Mouse (Mus musculus) midbrain, embryonic 10.5 days (tissue): ENCODE results near the gene S1pr2. TPM values are rescaled to one million over a fixed set of nuclear protein-coding genes. Genes with fewer than 3 reads are reported as not detected.

Source experiments
- DNase-seq: peaks from one replicate; pipeline ENCODE4 v3.0.0-alpha.2; 2017; ENCODE audit warnings: low spot score
- H3K27ac ChIP-seq: fragments of 300-500 bp; sonication (generic); replicated peaks from 2 replicates; pipeline ENCODE4 v1.5.1; 2016; ENCODE audit warnings: mild to moderate bottlenecking
- H3K27me3 ChIP-seq: fragments of 300-500 bp; sonication (generic); 2 replicates; pipeline ENCODE4 v1.6.1; 2016; ENCODE audit warnings: low read depth, mild to moderate bottlenecking; ENCODE audit not compliant: poor library complexity, severe bottlenecking
- H3K36me3 ChIP-seq: fragments of 300-500 bp; sonication (generic); 2 replicates; pipeline ENCODE4 v1.6.1; 2016; ENCODE audit warnings: mild to moderate bottlenecking, moderate library complexity
- H3K4me1 ChIP-seq: fragments of 300-500 bp; sonication (generic); 2 replicates; pipeline ENCODE4 v1.6.1; 2016
- H3K4me3 ChIP-seq: fragments of 300-500 bp; sonication (generic); 2 replicates; pipeline ENCODE4 v1.5.1; 2016; ENCODE audit warnings: mild to moderate bottlenecking, moderate library complexity
- H3K9me3 ChIP-seq: fragments of 300-500 bp; sonication (generic); replicated peaks from 2 replicates; pipeline ENCODE4 v1.6.1; 2016; ENCODE audit warnings: mild to moderate bottlenecking
- WGBS: fragments of 180-500 bp; shearing (Covaris S2); methylation state at CpG from one replicate; pipeline ENCODE4 v1.1.7; 2016; 5-methylcytosine and 5-hydroxymethylcytosine counted together
- polyA plus RNA-seq: library from polyadenylated mRNA; unstranded; fragments of >200 nt; fragmentation: Nextera tagmentation; extraction: Ambion mirVana; gene quantifications from 2 replicates; pipeline ENCODE4 v1.2.1, GENCODE M21; 2016

The S1pr2 gene
- polyA plus RNA-seq, 1 experiment from 2014 or later, result 22.1 TPM

DNA sequence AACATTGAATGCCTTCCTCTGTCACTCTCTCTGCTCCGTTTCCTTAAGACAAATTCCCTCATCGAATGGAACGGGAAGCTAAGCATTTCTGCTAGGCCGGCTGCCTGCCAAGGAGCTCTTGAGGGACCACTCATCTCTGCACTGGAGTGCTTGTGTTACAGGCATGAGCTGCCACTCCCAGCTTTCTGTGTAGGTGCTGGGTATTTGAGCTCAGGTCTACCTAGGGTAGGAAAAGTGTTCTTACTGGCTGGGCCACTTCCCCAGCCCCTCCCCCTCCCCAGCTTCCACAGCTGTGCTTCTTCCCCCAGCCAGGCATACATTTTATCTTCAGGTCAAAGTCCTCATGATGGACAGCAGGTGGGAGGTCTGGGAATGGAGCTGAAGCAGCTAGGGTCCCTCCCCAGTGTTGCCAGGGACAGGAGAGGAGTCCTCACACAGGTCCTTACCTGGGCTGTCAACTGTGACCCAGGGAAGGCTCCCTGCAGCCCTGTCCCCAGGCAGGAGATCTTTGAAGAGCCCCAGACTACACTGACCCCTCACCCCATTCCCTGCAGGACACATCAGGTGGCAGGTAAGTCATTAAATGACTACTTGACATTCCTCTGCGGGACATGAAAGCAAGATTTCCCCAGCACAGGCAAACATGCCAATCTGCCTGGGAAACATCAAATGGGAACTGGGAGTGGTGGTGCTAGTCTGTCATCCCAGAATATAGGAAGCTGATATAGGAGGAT is 16.8 kb upstream of the S1pr2 start:
- Histone ChIP-seq H3K27me3 (peaks cover 7% of the 10 kb centered on the region; the same call in 1 of the 2 replicates), H3K27ac (no peak overlapping the region), H3K4me3 (no peak overlapping the region), H3K4me1 (peaks cover 7% of the 10 kb centered on the region), H3K9me3 (no peaks in the 10 kb centered on the region), H3K36me3 (no peaks in the 10 kb centered on the region)
- 61% methylated on average over 5 of the region's 5 CpGs for WGBS
- DNase-seq, result no peak

DNA sequence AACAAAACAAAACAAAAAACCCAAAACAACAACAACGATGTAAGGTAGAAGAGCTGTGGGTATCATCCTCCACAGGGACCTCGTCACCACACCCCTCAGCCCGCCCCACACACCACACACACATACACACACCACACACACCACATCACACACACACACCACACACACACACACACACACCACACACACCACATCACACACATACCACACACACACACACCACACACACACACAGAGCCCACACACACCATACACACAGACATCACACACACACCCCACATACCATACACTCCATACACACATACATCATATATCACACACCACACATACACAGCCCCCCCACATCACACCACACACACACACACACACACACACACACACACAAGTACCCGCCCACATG is 15.0 kb upstream of the S1pr2 start:
- Histone ChIP-seq H3K9me3 (no peaks in the 10 kb centered on the region), H3K36me3 (no peaks in the 10 kb centered on the region), H3K27ac (no peak overlapping the region), H3K27me3 (peaks cover 14% of the 10 kb centered on the region), H3K4me1 (peaks cover 7% of the 10 kb centered on the region), H3K4me3 (no peak overlapping the region)
- 83% methylated on average over 4 of the region's 4 CpGs for WGBS
- DNase-seq, result no peak

DNA sequence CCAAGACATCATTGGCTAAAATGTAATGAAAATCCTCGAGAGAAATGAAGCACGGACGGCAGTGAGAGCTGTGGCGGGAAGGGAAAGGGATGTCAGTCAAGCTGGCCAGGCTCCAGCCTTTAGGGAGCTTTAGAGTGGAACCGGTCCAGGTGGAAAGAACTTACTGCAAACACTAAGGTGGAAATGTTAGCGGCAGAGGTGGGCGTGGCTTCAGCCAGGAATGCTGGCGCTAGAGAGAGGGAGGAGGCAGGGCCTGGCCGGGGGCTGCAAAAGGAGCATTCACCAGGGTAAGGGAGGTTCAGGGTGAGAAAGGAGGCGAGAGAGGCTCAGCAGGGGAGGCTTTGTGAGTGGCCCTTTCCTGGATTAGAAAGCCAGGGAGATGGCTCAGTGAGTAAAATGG is 14.3 kb upstream of the S1pr2 start:
- Histone ChIP-seq H3K9me3 (no peaks in the 10 kb centered on the region), H3K27ac (no peak overlapping the region; the same call in 1 of the 2 replicates), H3K4me3 (no peak overlapping the region), H3K4me1 (peaks cover 7% of the 10 kb centered on the region), H3K27me3 (peaks cover 14% of the 10 kb centered on the region), H3K36me3 (no peaks in the 10 kb centered on the region)
- WGBS, result 7% methylated on average over 10 of the region's 10 CpGs
- DNase-seq, result peak; percentile 30

DNA sequence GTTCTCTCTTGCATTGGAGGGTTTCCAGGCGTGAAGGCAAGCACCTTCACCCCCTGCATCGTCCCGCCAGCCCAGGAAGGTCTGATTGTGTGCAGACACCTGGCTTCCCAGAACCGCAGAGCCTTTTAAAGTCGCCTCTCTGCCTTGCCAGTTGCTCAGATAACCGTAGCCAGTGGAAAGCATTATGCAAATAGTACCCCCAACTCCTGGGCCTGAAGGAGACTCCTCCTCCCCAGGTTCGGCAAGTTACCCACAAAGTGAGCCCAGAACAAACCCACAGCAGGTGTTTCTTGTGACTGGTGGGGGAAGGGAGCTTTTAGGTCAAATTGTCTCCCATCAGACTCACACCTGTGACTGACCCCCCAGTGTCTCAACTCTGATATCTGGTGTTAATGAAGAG is 11.4 kb upstream of the S1pr2 start:
- Histone ChIP-seq H3K36me3 (no peaks in the 10 kb centered on the region), H3K27ac (no peak overlapping the region), H3K4me3 (no peak overlapping the region), H3K27me3 (peaks cover 14% of the 10 kb centered on the region), H3K9me3 (no peaks in the 10 kb centered on the region), H3K4me1 (peaks cover 7% of the 10 kb centered on the region)
- no peak for DNase-seq
- whole genome bisulfite sequencing, result 27% methylated on average over 7 of the region's 7 CpGs

DNA sequence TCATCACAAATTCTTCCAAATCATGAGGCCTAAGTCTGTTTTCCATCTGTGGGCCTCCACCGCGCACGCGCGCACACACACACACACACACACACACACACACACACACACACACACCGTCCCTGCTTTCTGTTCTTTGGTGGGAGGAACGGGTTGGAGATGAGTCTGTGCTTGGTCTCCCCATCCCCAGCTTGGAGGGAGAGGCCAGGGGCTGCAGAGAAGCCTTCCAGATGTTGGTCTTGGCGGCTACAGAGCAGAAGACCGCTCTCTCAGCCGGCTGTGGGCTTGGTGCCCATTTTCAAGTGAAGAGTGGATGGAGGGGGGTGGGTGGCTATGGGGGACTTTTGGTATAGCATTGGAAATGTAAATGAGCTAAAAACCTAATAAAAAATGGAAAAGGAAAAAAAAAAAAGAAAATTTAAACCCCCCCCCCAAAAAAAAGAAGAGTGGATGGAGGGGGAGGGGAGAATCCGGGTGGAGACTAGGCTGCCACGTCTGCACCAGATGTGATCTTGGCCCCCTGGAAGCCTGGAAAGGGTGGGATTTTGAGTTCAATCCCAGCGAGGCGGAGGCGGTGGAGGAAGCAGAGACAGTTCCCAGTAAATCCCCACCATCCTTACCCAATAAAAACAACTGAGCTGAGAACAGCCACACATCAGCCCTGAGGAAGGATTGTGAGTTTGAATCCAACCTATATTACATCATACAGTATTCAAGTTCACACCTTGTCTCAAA is 10.5 kb upstream of the S1pr2 start:
- peaks cover 7% of the 10 kb centered on the region for H3K4me1 ChIP-seq
- H3K27ac ChIP-seq, result no peak overlapping the region
- peaks cover 14% of the 10 kb centered on the region for H3K27me3 ChIP-seq
- no peak for DNase-seq
- no peak overlapping the region for H3K4me3 ChIP-seq
- 70% methylated on average over 15 of the region's 15 CpGs for whole genome bisulfite sequencing
- no peaks in the 10 kb centered on the region for H3K9me3 ChIP-seq
- H3K36me3 ChIP-seq, result no peaks in the 10 kb centered on the region

DNA sequence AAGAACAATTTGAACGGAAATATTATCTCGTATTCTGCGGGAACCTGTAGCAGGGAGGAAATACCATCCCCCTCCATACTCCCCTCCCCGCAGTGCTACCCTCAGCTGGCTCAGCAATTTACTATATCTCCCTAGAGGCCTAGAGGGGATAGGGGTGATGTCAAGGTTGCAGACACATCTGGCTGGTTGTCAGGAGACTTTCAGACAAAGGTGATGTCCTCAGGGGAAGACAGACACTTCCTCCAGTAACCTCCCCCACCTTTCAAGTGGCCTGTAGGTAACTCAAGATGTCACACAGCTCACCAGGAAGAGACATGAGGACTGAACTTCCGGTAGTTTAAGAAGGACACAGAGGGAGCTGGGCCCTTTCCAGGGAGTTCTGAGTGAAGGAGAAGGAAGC is 6.6 kb upstream of the S1pr2 start:
- Histone ChIP-seq H3K27ac (no peak overlapping the region), H3K4me1 (no peaks in the 10 kb centered on the region), H3K27me3 (peaks cover 7% of the 10 kb centered on the region; the same call in 1 of the 2 replicates), H3K4me3 (no peak overlapping the region), H3K9me3 (no peaks in the 10 kb centered on the region), H3K36me3 (no peaks in the 10 kb centered on the region)
- 67% methylated on average over 5 of the region's 5 CpGs for WGBS
- DNase-seq, result no peak

DNA sequence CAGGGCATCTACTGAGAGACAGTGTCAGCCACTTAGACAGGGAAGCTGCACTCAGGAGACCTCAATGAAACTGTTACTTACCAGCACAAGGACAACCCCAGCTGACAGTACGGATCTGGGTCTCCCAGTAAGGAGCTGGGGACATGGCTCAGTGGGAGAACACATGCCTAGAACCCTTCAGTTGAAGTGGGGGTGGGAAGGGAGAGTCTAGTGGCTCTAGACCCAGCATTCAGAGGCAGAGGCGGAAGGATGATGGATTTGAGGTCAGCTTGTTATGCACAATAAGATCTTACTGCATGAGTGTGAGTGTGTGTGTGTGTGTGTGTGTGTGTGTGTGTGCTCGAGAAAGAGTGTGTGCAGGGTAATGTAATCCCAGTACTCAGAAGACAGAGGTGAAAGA is 5.6 kb upstream of the S1pr2 start:
- no peak for DNase-seq
- Histone ChIP-seq H3K36me3 (no peaks in the 10 kb centered on the region), H3K4me3 (no peak overlapping the region), H3K9me3 (no peaks in the 10 kb centered on the region), H3K27ac (no peak overlapping the region), H3K27me3 (no peaks in the 10 kb centered on the region), H3K4me1 (no peaks in the 10 kb centered on the region)
- 78% methylated on average over 3 of the region's 3 CpGs for WGBS

DNA sequence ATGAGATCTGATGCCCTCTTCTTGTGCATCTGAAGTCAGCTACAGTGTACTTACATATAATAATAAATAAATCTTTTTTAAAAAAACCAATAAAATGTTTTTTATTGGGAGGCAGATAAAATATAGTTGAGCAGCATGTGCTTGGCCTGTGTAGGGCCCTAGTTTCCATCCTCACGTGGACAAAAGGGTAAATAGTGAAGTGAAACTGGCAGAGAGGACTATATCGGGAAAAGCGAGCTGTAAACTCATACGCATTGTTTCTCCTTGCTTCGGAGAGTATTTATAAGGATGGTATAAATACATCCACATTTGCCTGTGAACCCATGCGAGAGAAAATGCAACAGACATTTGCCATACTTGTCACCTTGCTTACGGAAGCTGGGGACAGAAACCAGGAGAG is 3.2 kb upstream of the S1pr2 start:
- H3K4me1 ChIP-seq, result peaks cover 21% of the 10 kb centered on the region
- H3K27me3 ChIP-seq, result peaks cover 9% of the 10 kb centered on the region
- no peak overlapping the region for H3K4me3 ChIP-seq
- no peaks in the 10 kb centered on the region for H3K36me3 ChIP-seq
- 90% methylated on average over 7 of the region's 7 CpGs for WGBS
- H3K27ac ChIP-seq, result no peak overlapping the region
- no peaks in the 10 kb centered on the region for H3K9me3 ChIP-seq
- DNase-seq, result no peak

DNA sequence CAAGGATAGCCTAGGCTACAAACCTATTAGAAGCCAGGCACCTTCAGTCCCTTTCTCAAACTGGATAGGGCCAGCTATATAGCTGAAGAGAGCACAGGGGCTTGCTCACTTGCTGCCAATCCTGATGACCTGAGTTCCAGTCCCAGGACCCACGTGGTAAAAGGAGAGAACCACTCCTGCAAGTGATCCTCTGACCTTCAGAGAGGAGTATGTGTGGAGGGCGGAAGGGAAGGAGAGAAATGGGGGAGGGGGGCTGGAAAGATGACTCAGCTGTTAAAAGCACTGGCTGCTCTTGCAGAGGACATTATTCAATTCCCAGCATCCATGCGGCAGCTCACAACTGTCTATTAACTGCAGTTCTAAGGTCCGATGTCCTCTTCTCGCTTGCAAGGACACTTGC is 2.6 kb upstream of the S1pr2 start:
- no peaks in the 10 kb centered on the region for H3K9me3 ChIP-seq
- no peaks in the 10 kb centered on the region for H3K36me3 ChIP-seq
- H3K4me3 ChIP-seq, result no peak overlapping the region
- peaks cover 25% of the 10 kb centered on the region for H3K4me1 ChIP-seq
- H3K27me3 ChIP-seq, result peaks cover 14% of the 10 kb centered on the region
- H3K27ac ChIP-seq, result no peak overlapping the region
- no peak for DNase-seq
- WGBS, result 77% methylated on average over 5 of the region's 5 CpGs

DNA sequence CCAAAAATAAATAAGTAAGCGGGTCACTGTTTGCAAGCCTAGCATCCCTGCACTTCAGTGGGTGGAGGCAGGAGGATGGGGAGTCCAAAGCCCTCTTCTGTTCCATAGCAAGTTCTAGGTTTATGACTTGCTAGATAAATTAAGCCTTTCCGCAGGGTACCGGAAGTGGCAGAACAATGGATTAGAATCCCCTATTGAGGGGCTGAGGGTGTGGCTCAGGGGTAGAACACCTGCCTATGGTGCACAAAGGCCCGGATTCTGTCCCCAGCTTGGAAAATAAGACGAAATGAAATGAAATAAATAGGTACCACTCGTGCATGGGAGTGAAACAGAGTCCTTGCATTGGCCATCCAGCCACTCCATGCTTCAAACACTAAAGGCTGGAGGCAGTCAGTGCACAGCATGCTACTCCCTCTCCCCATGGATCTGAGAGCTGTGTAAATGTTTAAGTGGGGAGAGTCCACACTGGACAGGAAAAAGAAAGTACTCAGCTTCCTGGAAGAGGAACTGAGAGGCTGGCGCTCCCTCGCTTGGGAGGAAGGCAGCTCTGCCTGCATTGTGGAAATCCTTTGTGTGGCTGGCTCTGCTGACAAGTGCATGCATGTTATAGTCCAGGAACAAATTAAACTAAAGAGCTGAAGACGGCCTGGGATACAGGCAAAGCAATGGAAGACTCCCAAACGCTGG is 2.0 kb upstream of the S1pr2 start:
- no peak overlapping the region for H3K27ac ChIP-seq
- no peak overlapping the region for H3K4me3 ChIP-seq
- H3K4me1 ChIP-seq, result peaks cover 30% of the 10 kb centered on the region
- DNase-seq, result no peak
- no peaks in the 10 kb centered on the region for H3K36me3 ChIP-seq
- H3K9me3 ChIP-seq, result no peaks in the 10 kb centered on the region
- peaks cover 14% of the 10 kb centered on the region for H3K27me3 ChIP-seq
- WGBS, result 67% methylated on average over 10 of the region's 10 CpGs

DNA sequence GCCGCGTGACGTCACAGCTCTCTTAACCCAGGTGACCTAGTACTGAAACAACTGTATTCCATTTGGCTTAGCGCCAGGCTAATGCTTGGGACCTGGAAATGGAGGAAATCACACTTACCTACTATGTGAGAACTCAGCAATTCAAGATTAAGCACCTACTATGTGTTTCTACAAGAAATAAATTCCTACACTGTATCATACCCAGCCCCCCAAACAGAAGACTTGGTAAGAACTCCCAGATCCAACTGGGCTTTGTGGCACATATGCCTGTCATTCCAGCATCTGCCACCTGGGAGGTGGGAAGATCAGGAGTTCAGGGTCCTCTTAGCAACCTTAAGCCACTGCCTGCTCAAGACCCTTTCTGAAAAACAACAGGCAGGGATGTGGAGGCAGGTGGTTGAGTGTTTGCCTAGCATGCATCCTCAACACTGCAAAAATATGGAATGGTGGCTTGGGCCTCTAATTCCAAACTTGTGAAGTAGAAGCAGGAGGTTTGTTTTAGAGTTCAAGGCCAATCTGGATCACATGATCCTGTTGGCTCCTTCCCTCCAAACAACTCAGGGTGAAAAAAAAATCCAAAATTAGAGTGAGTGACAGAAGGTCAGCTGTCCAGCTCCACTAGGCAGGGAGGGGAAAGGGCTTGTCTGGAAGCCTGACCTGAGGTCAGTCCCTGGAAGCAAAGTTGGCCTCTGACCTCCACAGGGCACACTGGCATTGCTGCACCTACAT is 544 bp upstream of the S1pr2 start:
- H3K27ac ChIP-seq, result peak overlapping the region; percentile 90
- H3K36me3 ChIP-seq, result no peaks in the 10 kb centered on the region
- peak overlapping the region; percentile 89 for H3K4me3 ChIP-seq
- peak; percentile 32 for DNase-seq
- peaks cover 14% of the 10 kb centered on the region for H3K27me3 ChIP-seq
- under 1% methylated on average over 4 of the region's 4 CpGs for WGBS
- peaks cover 44% of the 10 kb centered on the region for H3K4me1 ChIP-seq
- no peaks in the 10 kb centered on the region for H3K9me3 ChIP-seq

DNA sequence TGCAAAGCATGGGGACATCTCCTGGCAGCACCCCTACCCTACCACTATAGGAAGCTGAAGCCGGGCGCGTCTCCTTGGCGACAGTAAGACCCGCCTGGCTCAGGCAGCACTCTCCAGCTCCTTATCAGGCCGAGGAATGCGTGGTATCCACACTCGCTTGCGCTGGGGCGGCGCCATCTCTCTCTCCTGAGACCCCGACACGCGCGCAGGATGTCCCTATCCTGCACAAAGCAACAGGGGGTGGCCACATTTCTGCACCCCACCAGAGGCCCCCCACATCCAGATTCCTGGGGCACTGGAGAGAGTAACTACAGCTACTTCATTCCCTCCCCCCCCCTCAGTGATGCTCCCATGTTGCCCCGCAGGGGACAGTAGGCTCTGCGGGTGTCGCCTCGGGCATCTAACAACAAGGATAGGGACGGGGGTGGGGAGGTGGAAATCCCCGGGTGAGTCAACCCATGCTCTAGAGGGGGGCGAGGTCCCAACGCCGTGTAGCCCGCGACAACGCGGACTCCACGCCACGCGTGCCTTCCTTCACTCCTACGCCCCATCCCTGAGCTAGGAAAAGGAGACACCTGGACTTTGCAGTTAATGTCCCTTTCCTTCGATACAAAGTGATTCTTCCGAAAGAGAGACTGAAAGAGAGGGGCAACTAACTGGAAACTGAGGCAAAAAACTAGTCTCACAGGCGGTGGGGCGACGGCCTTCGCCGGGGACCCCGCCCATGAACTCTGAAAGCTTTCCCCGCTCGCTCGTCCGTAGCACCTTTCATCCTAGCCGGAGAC is 958 bp downstream of the S1pr2 start:
- H3K9me3 ChIP-seq, result no peaks in the 10 kb centered on the region
- H3K27me3 ChIP-seq, result peaks cover 14% of the 10 kb centered on the region
- H3K27ac ChIP-seq, result peak overlapping the region; percentile 90
- peak; percentile 66 for DNase-seq
- under 1% methylated on average over 45 of the region's 45 CpGs for WGBS
- peaks cover 50% of the 10 kb centered on the region for H3K4me1 ChIP-seq
- no peaks in the 10 kb centered on the region for H3K36me3 ChIP-seq
- H3K4me3 ChIP-seq, result peak overlapping the region; percentile 89
